Mouse (Mus musculus) adrenal gland, postnatal 36 days (tissue): Measurements from ENCODE around the gene Hist1h2ai. TPM values are rescaled to one million over a fixed set of nuclear protein-coding genes. Genes with fewer than 3 reads are reported as not detected.
"Not testable (repeated sequence)": the region's sequence is repeated elsewhere in the genome, so short reads cannot be mapped to it uniquely, and the experiment has no call there.

Source experiments
- DNase-seq, 2 experiments: peaks; one replicate each; pipeline ENCODE4 v3.0.0; 2021; ENCODE audit warnings: mixed read lengths in 1 of 2
- long read RNA-seq, 2 experiments: library from polyadenylated mRNA; stranded (forward); transcript quantifications; one replicate each; pipeline ENCODE4 v2.0.0; 2021; ENCODE audit warnings: borderline sequencing depth in 2 of 2
- total RNA-seq, 2 experiments: library from RNA; stranded (reverse); gene quantifications; 2 replicates each; pipeline ENCODE4 v1.2.3; 2021

The Hist1h2ai gene
- total RNA-seq: 10 to 100 TPM in 1 of 2 experiments, 1 to 10 TPM in 1; 7.6 to 50.2 TPM
- long read RNA-seq, experiment 1, partial matches to known transcripts: 0 of 1 reads
- long read RNA-seq, experiment 1, other reads (novel, unspliced or antisense): 0 of 1 reads
- long read RNA-seq, experiment 2: 0 reads

GRCm38 (mm10) chr13:21715864-21716539, at the start of gene Hist1h2ai, which contains the start of gene Hist1h2bl:
Hist1h2ai (plus strand) TSS chr13:21716422.
Hist1h2bl (minus strand) TSS chr13:21716143.
- peak; percentile 63 to 71 for DNase-seq

- no peak for DNase-seq
Measured at GRCm38 (mm10) chr13:21677305-21677704, 38.9 kb upstream of the Hist1h2ai start, which contains the start of gene Olfr1360. Olfr1360 (minus strand) TSS chr13:21677405.

DNA sequence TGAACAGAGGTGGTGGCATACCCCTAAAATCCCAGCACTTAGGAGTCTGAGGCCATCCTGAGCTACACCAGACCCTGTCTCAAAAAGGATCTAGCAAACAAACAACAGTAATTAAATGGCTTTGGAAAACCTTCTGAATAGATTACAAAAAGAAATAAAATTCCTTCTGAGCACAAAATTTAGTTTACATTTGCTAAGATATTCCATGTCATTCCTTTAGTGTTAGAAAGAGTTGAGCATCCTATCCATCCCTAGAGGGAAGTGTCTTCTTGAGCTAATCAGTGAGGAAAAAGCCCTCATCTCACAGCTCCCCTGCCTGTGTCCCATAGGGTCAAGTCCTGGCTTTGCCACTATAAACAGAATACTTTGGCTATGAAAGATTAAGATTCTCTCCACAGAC, 18.4 kb upstream of the Hist1h2ai start, which contains the start of gene Olfr1359:
Olfr1359 (plus strand) TSS at position 301 of the 400 bp plus-strand sequence.
- no peak for DNase-seq

DNA sequence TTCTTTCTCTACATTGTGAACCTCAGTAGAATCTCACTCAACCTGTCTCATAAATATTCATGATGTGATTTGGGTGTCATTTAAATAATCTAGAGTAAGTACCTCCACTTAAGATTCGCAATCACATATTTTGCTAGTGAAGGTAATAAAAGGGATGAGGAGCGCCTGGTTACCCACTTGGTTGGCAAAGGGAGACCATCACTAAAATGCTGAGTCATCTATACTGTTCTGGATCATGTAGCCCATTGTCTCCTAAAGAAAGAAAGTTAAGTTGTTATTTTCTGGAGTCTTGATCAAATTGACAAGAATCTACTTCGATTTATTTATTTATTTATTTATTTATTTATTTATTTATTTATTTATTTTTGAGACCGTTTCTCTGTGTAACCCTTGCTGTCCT, 9.6 kb upstream of the Hist1h2ai start:
- no peak for DNase-seq

GRCm38 (mm10) chr13:21710031-21710711, 6.1 kb upstream of the Hist1h2ai start:
- peak; percentile 89 to 91 for DNase-seq

DNA sequence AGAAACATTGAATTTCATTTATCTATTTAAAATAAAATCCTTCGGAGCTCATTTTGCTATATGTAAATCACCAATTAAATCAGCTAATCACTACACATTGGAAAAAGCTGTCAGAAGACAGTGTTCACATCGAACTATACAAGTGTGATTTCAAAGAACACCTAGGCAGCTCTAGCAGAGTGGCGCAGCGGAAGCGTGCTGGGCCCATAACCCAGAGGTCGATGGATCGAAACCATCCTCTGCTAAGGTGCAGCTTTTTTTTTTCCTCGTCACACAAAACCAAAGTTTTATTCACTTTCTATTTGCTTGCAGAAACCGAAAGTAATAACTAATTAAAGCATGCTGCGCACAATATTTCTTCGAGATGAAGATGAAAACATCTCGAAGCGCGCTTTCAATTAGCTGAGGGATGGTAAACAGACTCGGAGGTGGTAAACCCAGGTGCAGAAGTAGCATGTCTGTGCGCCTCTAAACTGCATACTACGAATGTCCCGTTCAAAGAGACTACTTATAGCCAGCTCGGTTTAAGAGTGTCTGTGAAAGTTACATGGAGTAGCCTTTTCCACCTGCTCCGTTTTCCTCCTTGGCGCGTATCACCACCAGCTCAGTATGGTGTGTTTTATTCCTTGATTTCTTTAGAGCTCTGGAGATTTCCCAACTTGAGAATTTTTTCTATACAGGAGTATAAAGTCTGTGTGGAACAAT, 5.2 kb upstream of the Hist1h2ai start:
- DNase-seq: peak; percentile 76 to 77

DNA sequence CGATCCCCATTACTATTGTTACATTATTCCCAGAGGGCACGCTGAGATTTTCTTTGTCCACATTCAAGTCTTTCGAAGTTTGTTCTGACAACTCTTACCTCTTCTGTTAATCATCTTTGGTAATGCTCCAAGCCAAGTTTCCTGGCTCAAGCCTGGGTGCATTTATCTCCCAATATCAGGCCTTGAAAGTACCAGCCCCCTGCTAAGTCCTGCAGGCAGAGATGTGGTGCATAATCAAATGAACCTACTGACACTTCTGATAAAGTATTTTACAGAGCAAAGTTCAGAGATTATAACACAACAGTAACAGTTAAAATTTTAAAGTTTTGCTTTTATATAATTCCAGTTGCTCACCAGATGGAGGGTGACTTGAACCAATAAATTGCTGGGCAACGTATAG, 4.5 kb upstream of the Hist1h2ai start:
- DNase-seq: no peak

- peak; percentile 45 to 64 for DNase-seq
Measured at GRCm38 (mm10) chr13:21714725-21715124, 1.5 kb upstream of the Hist1h2ai start.

DNA sequence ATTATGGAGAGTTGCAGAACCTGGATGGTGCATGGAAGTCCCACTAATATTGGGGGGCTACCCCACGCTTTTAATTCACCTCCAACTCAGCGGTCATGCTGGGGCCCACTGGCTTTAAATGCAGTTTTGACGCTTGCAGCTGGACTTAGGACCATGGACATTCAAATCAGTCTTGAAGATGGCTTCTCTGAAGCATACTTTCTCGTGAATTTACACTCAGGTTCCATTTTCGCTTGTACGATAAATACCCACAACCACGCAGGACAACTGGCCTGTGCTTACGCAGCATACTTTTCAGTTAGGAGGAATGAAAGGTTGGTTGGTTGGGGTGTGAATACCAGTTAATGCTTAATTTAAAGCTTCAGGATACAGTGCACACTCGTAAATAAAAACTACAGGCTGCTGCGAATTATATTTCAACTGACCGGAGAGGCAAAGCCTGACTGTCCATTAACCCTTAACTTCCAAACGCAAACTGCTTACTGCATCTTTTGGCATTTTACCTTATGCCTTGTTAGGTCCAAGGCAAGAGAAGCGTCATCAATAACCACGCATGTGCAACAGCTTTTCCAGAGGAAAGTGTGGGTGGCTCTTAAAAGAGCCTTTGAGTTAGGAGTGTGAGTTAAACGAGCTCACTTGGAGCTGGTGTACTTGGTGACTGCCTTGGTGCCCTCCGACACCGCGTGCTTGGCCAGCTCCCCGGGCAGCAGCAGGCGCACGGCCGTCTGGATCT, 925 bp upstream of the Hist1h2ai start:
- DNase-seq: no peak

GRCm38 (mm10) chr13:21716540-21717391, 544 bp downstream of the Hist1h2ai start:
- DNase-seq: not testable (repeated sequence)

- peak; percentile 81 to 84 for DNase-seq
Measured at GRCm38 (mm10) chr13:21717397-21718357, 1.5 kb downstream of the Hist1h2ai start, which contains the start of gene Hist1h3h. Hist1h3h (plus strand) TSS chr13:21717659.

DNA sequence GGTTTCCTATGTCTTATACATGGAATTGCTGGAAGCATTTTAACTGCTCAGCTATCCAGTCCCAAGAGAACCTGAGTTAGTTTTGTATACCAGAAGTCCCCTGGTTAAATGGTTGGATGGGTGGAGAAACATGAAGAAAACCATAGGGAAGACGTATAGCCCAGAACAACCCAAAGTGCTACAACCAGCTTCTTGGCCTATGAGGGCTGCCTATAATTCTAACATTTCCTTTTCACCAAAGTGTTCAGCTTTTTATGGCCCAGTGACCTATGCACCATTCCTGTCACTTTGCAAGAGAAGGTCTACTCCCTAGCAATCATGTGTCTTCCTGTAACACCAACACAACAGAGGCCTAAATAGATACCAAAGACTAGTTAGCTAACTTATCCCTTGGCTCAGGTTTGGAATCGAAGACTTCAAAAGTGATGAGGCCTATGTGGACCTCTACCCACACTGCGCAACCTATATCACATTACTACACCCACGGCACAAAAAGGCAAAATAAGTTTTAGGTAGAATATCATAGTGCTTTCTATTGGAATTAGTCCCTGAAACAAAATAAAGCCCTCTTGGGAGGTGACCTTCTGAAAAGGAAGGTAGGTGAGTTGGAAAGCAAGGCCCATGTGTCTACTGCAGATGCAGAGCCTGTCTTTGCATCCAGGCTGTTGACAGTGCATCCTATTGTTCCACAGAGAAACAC, 2.3 kb downstream of the Hist1h2ai start:
- no peak for DNase-seq

GRCm38 (mm10) chr13:21721107-21721756, 5.0 kb downstream of the Hist1h2ai start:
- DNase-seq: not testable (repeated sequence)

GRCm38 (mm10) chr13:21721757-21722372, 5.6 kb downstream of the Hist1h2ai start, which contains the start of gene Hist1h2bm:
Hist1h2bm (plus strand) TSS chr13:21722044.
- DNase-seq: peak; percentile 44 to 53

GRCm38 (mm10) chr13:21722373-21722925, 6.2 kb downstream of the Hist1h2ai start:
- peak in 1 of 2 experiments; percentile 16 for DNase-seq

DNA sequence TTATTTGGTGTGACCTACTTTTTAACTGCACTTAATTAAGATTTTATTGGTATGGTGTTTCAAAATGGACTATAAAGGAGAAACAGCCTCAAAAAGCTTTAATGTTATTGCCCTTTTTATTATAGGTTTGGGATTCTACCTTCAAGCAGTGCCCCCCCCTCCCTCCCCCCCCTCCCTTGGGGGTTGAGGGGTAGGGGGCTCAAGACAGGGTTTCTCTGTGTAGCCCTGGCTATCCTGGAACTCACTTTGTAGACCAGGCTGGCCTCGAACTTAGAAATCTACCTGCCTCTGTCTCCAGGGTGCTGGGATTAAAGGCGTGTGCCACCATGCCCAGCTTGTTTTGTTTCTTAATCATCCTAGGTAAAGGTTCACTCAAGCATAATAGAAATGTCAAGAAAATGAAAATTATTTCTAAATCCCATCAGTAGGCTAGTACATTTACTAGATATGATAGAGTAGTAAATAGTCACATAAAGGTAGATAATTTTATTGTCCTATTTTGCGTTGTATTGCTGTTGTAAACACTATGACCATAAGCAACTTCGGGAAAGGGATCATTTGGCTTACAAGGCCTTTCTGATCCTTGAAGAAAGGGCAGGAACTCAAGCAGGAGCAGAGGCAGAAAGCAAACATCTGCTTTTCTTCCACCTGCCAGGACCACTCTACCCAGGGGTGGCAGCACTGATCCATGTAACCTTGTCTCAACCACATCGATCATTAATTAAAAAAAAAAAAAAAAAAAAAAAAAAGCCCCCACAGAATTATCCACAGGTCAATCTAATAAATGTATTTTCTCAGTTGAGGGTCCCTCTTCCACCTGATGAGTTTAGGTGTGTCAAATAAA, 7.0 kb downstream of the Hist1h2ai start:
- no peak for DNase-seq
